Mouse (Mus musculus): ENCODE data around the gene Dbil5. TPM values are rescaled to one million over a fixed set of nuclear protein-coding genes. Genes with fewer than 3 reads are reported as not detected.
"Not testable (repeated sequence)": the region's sequence is repeated elsewhere in the genome, so short reads cannot be mapped to it uniquely, and the experiment has no call there.

The Dbil5 gene
- polyA plus RNA-seq, 1 experiment from 2014 or later = 0.62 TPM

DNA sequence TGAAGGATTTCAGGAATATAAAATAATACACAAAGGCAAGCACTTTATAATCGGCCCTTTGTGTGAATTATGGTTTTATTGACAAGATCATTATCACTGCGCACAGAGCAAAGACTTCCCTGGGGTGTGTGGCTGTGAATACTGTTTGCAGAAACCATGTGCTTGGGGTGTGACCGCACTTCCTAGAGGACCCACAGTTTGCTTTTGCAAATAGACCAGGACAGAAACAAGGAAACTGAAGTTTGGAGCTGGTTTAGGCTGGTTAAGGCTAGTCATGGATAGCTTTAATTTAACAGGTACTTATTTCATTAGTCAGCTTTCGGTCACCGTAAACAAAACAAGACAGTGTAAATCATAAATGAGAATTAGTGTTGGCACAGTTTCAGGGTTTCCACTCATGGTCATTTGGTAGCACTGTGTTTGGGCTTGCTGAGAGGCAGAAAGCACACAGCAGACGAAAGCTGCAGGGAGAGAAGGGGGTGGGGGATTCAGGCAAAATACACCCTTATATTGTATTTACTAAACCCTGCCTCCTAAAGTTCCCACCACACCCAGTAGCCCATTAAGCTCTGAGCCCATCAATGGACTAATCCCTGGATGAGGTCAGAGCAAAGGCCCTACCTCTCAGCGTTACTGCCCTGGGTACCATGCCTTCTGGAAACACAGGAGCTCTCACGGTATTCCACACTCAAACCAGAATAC lies 21.0 kb upstream of the Dbil5 start:
- H3K27me3 ChIP-seq (ENCODE audit: control insufficient read depth, insufficient read depth, low read length) = no peaks in the 10 kb centered on the region
- no peak overlapping the region; the same call in 1 of the 2 replicates for H3K27ac ChIP-seq
- 66% methylated on average over 8 of the region's 8 CpGs for WGBS
- H3K4me1 ChIP-seq (replicated peaks; ENCODE audit: control insufficient read depth, insufficient read depth, low read length) = no peaks in the 10 kb centered on the region
- no peak overlapping the region for H3K4me2 ChIP-seq (replicated peaks)
- no peak overlapping the region for H3K4me3 ChIP-seq (replicated peaks; ENCODE audit: low read length)
- H3K36me3 ChIP-seq (replicated peaks; ENCODE audit: control insufficient read depth, insufficient read depth) = no peaks in the 10 kb centered on the region
- no peaks in the 10 kb centered on the region for H3K9me3 ChIP-seq (ENCODE audit: control insufficient read depth, low read length)
- no peak overlapping the region for H3K9ac ChIP-seq
- no peak for ATAC-seq (ENCODE audit: low FRiP score)
- no peak for DNase-seq (ENCODE audit: low spot score)

DNA sequence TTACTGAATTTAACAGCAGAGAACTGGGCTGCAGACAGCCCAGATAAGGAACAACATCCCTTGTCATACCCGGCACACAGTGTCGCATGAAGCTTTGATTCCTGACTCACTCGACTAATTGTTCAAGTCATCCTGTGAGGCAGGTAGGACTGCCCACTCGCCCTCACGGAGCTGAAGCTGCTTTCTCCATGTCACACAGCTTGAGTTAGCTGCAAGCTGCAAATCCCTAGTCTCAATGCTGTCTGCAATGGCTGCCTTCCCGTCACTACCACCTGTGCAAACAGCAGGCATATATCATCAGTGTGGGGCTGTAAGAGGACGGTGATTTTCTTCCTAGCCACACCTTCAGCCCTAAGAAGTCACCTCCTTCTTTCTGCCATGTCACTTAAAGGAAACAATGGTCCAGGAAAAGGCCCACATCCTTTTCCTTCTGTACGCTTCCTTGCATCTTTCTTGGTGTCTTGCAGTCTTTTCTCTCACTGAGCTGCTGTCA lies 20.4 kb upstream of the Dbil5 start:
- Histone ChIP-seq H3K27ac (no peak overlapping the region; the same call in 1 of the 2 replicates), H3K9ac (no peak overlapping the region), H3K9me3 (ENCODE audit: control insufficient read depth, low read length) (no peaks in the 10 kb centered on the region), H3K4me1 (replicated peaks; ENCODE audit: control insufficient read depth, insufficient read depth, low read length) (no peaks in the 10 kb centered on the region), H3K4me2 (replicated peaks) (no peak overlapping the region), H3K36me3 (replicated peaks; ENCODE audit: control insufficient read depth, insufficient read depth) (no peaks in the 10 kb centered on the region), H3K4me3 (replicated peaks; ENCODE audit: low read length) (no peak overlapping the region), H3K27me3 (ENCODE audit: control insufficient read depth, insufficient read depth, low read length) (no peaks in the 10 kb centered on the region)
- ATAC-seq (ENCODE audit: low FRiP score) (no peak), DNase-seq (ENCODE audit: low spot score) (no peak)
- WGBS = 53% methylated on average over 8 of the region's 8 CpGs

DNA sequence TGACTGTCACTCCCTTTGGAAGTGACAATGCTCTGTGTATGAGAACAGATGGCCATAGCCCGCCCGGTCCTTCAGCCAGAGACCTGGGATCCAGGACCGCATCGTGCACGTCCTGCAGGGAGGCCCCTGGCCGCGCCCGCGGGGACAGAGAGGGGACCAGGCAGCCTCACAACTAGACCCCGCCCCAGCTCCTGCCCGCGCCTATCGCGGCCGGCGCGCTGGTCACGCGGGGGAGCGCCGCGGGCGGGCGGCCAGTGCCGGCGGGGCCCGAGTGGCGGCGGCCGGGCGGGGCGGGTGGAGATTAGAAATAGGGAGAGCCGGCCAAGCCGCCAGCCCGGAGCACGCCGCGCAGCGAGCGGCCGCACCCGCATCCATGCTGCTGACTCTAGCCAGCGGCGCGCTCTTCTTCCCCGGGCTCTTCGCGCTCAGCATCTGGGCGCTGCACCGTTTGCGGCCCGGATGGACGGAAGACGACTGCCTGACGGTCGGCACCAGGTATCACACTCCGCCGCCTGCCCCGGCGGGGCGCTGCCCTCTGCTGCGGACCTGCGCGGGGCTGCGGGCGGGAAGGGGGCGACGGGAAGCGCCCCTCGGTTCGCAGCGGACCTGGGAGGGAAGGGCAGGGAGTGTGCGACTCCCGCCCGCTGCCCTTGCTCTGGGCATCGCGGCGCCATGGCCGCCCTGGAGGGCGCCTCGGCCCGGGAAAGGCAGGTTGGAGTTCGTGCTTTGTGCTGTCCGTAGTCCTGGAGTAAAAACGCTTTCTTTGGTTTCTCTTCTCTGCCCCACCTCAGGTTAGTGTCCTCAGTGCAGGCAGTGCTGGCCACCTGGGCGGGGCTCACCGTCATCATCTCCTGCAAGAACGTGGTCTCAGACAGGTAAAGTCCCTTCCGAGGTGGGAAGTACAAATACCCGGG lies 15.4 kb upstream of the Dbil5 start:
- peaks cover 8% of the 10 kb centered on the region for H3K4me1 ChIP-seq (replicated peaks; ENCODE audit: control insufficient read depth, insufficient read depth, low read length)
- peak overlapping the region; percentile 97 for H3K4me3 ChIP-seq (replicated peaks; ENCODE audit: low read length)
- peak overlapping the region; percentile 97 for H3K9ac ChIP-seq
- peaks cover 32% of the 10 kb centered on the region for H3K36me3 ChIP-seq (replicated peaks; ENCODE audit: control insufficient read depth, insufficient read depth)
- DNase-seq (ENCODE audit: low spot score) = peak; percentile 80
- H3K27me3 ChIP-seq (ENCODE audit: control insufficient read depth, insufficient read depth, low read length) = no peaks in the 10 kb centered on the region
- no peaks in the 10 kb centered on the region for H3K9me3 ChIP-seq (ENCODE audit: control insufficient read depth, low read length)
- H3K27ac ChIP-seq = peak overlapping the region; percentile 85
- peak; percentile 98 for ATAC-seq (ENCODE audit: low FRiP score)
- H3K4me2 ChIP-seq (replicated peaks) = peak overlapping the region; percentile 72
- WGBS = under 1% methylated on average over 74 of the region's 90 CpGs

DNA sequence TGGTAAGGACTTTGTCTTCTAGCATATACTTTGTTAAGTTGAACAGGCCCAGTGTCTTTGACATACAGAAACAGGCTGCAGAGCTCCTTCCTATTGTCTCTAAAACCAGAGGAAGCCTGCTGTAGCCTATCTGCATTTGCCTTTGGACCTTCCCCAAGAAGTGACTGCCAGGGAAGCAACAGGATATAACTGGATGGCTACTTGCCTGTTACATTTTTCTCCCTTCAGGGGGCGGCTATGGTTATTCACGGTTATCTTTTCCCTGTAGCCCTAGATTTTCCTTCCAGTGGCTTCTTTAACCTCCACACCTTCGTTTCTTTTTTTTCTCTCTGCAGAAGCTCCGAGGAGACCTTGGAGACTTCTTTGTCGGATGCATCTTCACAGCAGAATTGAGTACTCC lies 10.6 kb upstream of the Dbil5 start:
- Histone ChIP-seq H3K4me1 (replicated peaks; ENCODE audit: control insufficient read depth, insufficient read depth, low read length) (peaks cover 8% of the 10 kb centered on the region), H3K4me2 (replicated peaks) (no peak overlapping the region), H3K4me3 (replicated peaks; ENCODE audit: low read length) (no peak overlapping the region), H3K27me3 (ENCODE audit: control insufficient read depth, insufficient read depth, low read length) (no peaks in the 10 kb centered on the region), H3K9ac (no peak overlapping the region), H3K27ac (no peak overlapping the region), H3K36me3 (replicated peaks; ENCODE audit: control insufficient read depth, insufficient read depth) (peaks cover 77% of the 10 kb centered on the region), H3K9me3 (ENCODE audit: control insufficient read depth, low read length) (no peaks in the 10 kb centered on the region)
- WGBS = 90% methylated on average over 5 of the region's 5 CpGs
- DNase-seq (ENCODE audit: low spot score) (no peak), ATAC-seq (ENCODE audit: low FRiP score) (no peak)

DNA sequence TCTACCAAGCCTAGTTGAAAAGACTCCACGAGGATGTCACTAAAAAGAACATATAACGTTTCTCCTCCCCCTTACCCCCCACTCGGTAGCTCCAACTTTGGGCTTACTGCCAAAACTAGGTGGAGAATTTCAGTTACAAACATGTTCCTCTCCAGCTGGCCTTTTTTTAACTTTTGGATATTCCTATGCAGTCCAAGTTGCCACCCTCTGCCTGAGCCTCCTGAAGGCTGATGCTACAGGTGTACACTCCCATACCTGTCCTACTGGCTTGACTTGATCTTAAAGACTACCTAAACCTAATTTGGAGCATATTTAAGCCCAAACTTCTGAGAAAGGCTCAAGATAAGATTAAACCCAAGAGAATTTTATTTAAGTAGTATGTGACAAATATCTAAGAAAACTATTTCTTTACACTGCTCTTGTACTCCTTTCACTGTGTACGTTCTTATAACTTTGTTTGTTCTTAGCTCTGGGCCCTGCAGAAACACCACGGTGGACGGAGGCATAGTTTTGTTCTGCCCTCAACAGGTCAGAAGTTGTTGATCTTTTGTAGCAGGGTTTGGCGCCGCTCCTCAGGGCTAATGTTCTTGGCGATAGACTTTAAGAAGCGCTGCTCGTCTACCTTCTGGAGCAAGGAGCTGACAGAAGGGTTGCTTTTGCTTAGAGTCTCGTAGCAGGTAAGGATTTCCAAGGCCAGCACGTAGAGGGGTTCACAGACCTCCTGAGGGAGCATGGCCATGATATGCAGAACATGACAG lies 7.0 kb upstream of the Dbil5 start:
- ATAC-seq (ENCODE audit: low FRiP score) (no peak), DNase-seq (ENCODE audit: low spot score) (no peak)
- Histone ChIP-seq H3K9ac (no peak overlapping the region), H3K9me3 (ENCODE audit: control insufficient read depth, low read length) (no peaks in the 10 kb centered on the region), H3K27ac (no peak overlapping the region), H3K4me3 (replicated peaks; ENCODE audit: low read length) (no peak overlapping the region), H3K4me2 (replicated peaks) (no peak overlapping the region), H3K4me1 (replicated peaks; ENCODE audit: control insufficient read depth, insufficient read depth, low read length) (no peaks in the 10 kb centered on the region), H3K36me3 (replicated peaks; ENCODE audit: control insufficient read depth, insufficient read depth) (peaks cover 81% of the 10 kb centered on the region), H3K27me3 (ENCODE audit: control insufficient read depth, insufficient read depth, low read length) (no peaks in the 10 kb centered on the region)
- WGBS = 87% methylated on average over 13 of the region's 13 CpGs

DNA sequence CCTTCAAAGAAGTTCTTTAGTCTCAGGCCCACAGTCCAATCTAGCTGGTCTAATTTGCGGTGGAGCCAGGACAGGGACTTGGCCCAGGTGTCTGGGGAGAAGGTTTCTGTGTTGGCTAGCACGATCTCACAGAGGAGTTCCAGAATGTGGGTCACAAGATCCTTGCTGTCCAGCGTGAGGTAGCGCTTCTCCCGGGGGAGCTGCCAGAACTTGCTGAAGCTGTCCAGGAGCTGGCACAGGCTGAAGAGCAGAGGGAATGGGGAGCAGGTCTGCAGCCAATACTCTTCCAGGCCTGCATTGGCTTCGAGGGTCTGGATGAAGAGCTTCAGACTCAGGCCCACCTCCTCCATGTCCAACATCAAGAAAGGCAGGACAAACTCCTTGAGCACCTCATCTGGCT lies 5.8 kb upstream of the Dbil5 start:
- not testable (repeated sequence) for H3K27me3 ChIP-seq (ENCODE audit: control insufficient read depth, insufficient read depth, low read length); ATAC-seq (ENCODE audit: low FRiP score); H3K4me3 ChIP-seq (replicated peaks; ENCODE audit: low read length); H3K9me3 ChIP-seq (ENCODE audit: control insufficient read depth, low read length); H3K4me2 ChIP-seq (replicated peaks); H3K9ac ChIP-seq; H3K4me1 ChIP-seq (replicated peaks; ENCODE audit: control insufficient read depth, insufficient read depth, low read length); DNase-seq (ENCODE audit: low spot score); H3K27ac ChIP-seq
- peaks cover 69% of the 10 kb centered on the region for H3K36me3 ChIP-seq (replicated peaks; ENCODE audit: control insufficient read depth, insufficient read depth)
- 100% methylated on average over 1 of the region's 6 CpGs for WGBS

DNA sequence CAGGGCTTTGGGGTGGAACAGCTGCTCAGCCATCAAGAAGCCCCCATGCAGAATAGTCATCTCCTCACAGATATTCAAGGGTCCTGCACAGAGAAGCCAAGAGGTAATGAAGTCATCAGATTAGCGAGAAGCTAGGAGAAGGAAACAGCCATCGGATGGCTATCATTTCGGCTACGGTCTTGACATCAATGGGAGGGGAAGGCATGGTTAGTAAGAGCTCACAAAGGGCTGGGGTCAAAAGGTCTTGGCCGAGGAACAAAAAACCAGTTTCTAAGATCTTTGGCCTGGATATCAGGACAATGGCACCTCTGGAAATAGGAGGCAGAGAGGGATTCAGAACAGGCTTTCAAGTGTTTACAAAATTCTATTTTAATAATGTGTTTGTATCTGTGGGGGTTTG lies 3.6 kb upstream of the Dbil5 start:
- no peak overlapping the region for H3K4me3 ChIP-seq (replicated peaks; ENCODE audit: low read length)
- no peak overlapping the region for H3K27ac ChIP-seq
- no peaks in the 10 kb centered on the region for H3K4me1 ChIP-seq (replicated peaks; ENCODE audit: control insufficient read depth, insufficient read depth, low read length)
- DNase-seq (ENCODE audit: low spot score) (no peak), ATAC-seq (ENCODE audit: low FRiP score) (no peak)
- peaks cover 48% of the 10 kb centered on the region for H3K36me3 ChIP-seq (replicated peaks; ENCODE audit: control insufficient read depth, insufficient read depth)
- no peak overlapping the region for H3K4me2 ChIP-seq (replicated peaks)
- no peaks in the 10 kb centered on the region for H3K27me3 ChIP-seq (ENCODE audit: control insufficient read depth, insufficient read depth, low read length)
- WGBS = 11% methylated on average over 5 of the region's 5 CpGs
- no peaks in the 10 kb centered on the region for H3K9me3 ChIP-seq (ENCODE audit: control insufficient read depth, low read length)
- H3K9ac ChIP-seq = no peak overlapping the region

DNA sequence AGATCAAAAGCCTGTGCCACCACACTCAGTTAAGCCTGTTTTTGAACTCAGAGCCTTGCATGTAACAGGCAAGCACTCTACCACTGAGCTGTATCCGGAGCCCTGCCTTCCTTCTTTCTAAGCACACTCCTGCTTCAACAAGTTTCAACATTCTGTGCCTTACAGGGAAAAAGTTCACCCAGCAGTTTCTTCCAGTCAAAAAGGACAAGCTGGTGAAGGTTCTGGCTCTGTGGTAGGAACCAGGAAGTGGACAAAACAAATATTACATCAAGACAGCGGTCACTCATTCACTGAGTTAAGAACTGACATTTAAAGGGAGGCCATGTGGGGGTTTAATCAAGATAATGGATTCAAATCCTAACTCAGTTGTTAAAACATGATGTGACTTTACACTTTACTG lies 2.4 kb upstream of the Dbil5 start:
- Histone ChIP-seq H3K4me2 (replicated peaks) (no peak overlapping the region), H3K36me3 (replicated peaks; ENCODE audit: control insufficient read depth, insufficient read depth) (peaks cover 46% of the 10 kb centered on the region), H3K4me3 (replicated peaks; ENCODE audit: low read length) (no peak overlapping the region), H3K27ac (no peak overlapping the region), H3K27me3 (ENCODE audit: control insufficient read depth, insufficient read depth, low read length) (no peaks in the 10 kb centered on the region), H3K9ac (no peak overlapping the region), H3K9me3 (ENCODE audit: control insufficient read depth, low read length) (no peaks in the 10 kb centered on the region), H3K4me1 (replicated peaks; ENCODE audit: control insufficient read depth, insufficient read depth, low read length) (no peaks in the 10 kb centered on the region)
- ATAC-seq (ENCODE audit: low FRiP score) (no peak), DNase-seq (ENCODE audit: low spot score) (no peak)
- 94% methylated on average over 2 of the region's 2 CpGs for WGBS

DNA sequence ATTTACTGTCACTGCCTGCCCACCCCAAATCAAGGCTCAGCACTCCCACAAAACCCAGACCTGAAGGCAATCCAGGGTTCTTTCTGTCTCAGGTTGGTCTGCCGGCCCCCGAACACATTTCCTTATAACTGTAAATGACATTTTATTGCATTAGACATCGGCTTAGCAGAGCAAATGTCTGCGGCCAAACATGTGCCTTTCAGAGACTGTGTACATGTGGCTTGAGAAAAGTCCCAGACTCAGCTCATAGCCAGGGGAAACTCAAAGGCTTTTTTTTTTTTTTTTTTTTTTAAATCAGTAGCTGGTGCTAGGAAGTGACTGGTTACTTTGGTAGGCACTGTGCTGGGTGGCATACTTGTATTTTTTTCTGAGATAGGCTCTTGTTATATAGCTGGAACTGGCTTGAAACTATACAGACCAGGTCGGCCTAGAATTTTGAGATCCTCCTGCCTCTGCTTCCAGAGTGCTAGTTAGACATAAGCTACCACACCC lies 1.3 kb upstream of the Dbil5 start:
- H3K4me2 ChIP-seq (replicated peaks) = peak overlapping the region; percentile 90
- H3K27ac ChIP-seq = no peak overlapping the region
- H3K9me3 ChIP-seq (ENCODE audit: control insufficient read depth, low read length) = no peaks in the 10 kb centered on the region
- H3K9ac ChIP-seq = 0 out of 2 replicates have a peak overlapping the region, but pooled peaks have one; percentile 95
- no peak overlapping the region for H3K4me3 ChIP-seq (replicated peaks; ENCODE audit: low read length)
- no peaks in the 10 kb centered on the region for H3K4me1 ChIP-seq (replicated peaks; ENCODE audit: control insufficient read depth, insufficient read depth, low read length)
- 97% methylated on average over 5 of the region's 5 CpGs for WGBS
- peaks cover 47% of the 10 kb centered on the region for H3K36me3 ChIP-seq (replicated peaks; ENCODE audit: control insufficient read depth, insufficient read depth)
- H3K27me3 ChIP-seq (ENCODE audit: control insufficient read depth, insufficient read depth, low read length) = no peaks in the 10 kb centered on the region
- DNase-seq (ENCODE audit: low spot score) (no peak), ATAC-seq (ENCODE audit: low FRiP score) (no peak)

All from hindbrain, embryonic 14.5 days (tissue).